Mouse (Mus musculus): ENCODE results near the gene Ptpro. TPM values are rescaled to one million over a fixed set of nuclear protein-coding genes. Genes with fewer than 3 reads are reported as not detected.

Gene Ptpro
- total RNA-seq (2014; fragmentation: Nextera tagmentation), result not detected in 2 replicates
- total RNA-seq (2017), result 0.05 TPM in 1 of 2 replicates, not detected in the other
- polyA plus RNA-seq (2012), result not detected in 2 replicates

DNA sequence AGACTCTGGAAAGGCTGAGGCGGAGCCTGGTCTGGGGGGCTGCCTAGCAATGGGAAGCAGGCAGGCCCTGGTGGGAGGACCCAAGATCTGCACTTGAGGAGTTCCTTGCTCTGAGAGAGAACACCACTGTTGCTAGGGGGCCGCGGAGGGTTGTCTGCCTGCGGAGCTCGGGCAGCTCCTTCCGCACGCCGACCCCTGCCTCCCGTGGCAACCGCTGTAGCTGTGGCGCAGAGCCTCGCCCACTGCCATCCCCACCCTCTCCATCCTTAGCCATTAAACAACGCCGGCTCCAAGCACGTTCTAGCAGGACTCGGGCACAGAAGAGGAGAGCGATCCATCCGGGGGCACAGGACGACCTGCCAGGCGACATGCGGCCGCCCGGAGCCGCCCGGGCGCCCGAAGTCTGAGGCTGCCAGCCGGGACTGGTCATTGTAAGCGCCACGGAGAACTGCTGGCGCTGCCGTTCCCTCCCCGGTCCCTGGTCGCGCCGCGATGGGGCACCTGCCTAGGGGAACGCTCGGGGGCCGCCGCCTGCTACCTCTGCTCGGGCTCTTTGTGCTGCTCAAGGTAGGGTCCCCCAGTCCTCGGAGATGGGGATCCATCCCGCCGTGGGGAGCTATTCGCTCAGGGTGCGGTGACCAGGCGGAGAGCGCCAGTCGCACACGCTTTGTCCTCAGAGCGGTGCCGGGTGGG, at the start of gene Ptpro:
Ptpro (plus strand) TSS at position 126 of the 693 bp plus-strand sequence.
- Histone ChIP-seq H3K36me3 (replicated peaks) (no peaks in the 10 kb centered on the region), H3K4me1 (ENCODE audit: insufficient read depth, low read depth, low read length) (no peaks in the 10 kb centered on the region), H3K27me3 (ENCODE audit: insufficient read depth, low read length) (no peaks in the 10 kb centered on the region), H3K9me3 (replicated peaks) (peaks cover 31% of the 10 kb centered on the region), H3K4me3 (ENCODE audit: low read depth, low read length) (no peak within 1 kb of the TSS; the same call in 1 of the 2 replicates)
- no peak for TF ChIP-seq CTCF (IDR thresholded peaks at IDR 0.05; ENCODE audit: low read depth, low read length)
- TF ChIP-seq TAL1 (conservative IDR thresholded peaks at IDR 0.05; ENCODE audit: low read depth, low read length), result no peak
- no peak for TF ChIP-seq GATA1 (IDR thresholded peaks at IDR 0.05; ENCODE audit: borderline replicate concordance, low read length)
- TF ChIP-seq POLR2AphosphoS5 (IDR thresholded peaks at IDR 0.05; ENCODE audit: insufficient replicate concordance, low read depth, low read length), result no peak
- TF ChIP-seq GATA2 (IDR thresholded peaks at IDR 0.05; ENCODE audit: borderline replicate concordance, low read depth, low read length), result no peak
- ATAC-seq (ENCODE audit: extremely low read depth, insufficient number of reproducible peaks, low FRiP score, poor library complexity, severe bottlenecking) (no peak), DNase-seq (ENCODE audit: low spot score) (no peak)

DNA sequence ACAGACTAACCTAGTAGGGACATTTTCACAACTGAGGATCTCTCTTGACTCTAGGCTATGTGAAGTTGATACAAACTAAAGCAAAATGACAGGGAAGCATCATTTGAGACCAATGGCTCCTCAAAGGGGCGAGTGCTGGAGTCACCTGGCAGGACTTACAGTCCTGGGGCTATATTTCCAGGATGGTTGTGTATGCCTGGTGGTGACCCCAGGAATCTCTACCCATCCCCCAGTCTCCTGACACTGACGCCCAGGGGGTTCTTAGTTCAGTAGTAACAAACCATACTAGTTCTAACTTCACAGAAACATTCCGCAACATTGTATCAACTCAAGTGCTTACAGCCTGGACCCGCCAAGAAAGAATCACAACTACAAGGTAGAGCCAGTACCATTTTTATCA, 49.5 kb upstream of the Ptpro start:
- ATAC-seq (ENCODE audit: extremely low read depth, insufficient number of reproducible peaks, low FRiP score, poor library complexity, severe bottlenecking), result no peak
- peaks cover 45% of the 10 kb centered on the region for H3K9me3 ChIP-seq (replicated peaks)

DNA sequence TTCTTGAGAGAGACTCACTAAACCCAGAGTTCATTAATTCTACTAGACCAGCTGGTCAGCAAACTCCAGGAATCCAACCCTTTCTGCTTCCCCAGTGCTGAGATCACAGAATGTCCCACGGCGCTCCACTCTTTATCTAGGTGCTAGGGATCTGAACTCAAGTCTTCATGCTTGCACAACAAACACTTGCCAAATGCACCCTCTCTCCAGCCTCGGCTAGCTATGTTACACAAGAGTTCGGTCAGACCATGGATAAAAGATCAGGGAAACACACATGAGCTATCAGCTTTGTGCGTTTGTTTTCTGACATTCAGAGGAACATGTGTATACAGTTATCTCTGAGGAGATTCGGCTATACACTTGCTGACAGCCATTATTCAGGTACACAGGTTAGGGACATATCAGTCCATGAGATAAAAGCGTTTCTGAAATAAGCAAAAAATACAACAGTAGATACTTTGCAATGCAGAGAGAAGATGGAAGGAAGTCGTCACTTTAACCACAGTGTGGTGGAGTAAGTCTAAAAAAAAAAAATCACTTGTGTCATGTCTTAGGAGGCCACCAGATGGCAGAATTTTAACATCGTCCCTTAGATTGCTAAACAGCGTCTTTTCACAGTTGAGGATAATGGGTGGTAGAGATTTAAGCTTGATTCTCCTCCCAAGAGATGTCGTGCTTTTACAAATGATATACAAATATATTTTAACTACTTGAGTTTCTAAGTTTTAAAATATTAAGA, 46.3 kb upstream of the Ptpro start:
- Histone ChIP-seq H3K9me3 (replicated peaks) (peaks cover 65% of the 10 kb centered on the region), H3K4me1 (ENCODE audit: insufficient read depth, low read depth, low read length) (no peaks in the 10 kb centered on the region), H3K27me3 (ENCODE audit: insufficient read depth, low read length) (no peaks in the 10 kb centered on the region), H3K4me3 (ENCODE audit: low read depth, low read length) (no peak overlapping the region), H3K36me3 (replicated peaks) (no peaks in the 10 kb centered on the region)
- TF ChIP-seq POLR2AphosphoS5 (IDR thresholded peaks at IDR 0.05; ENCODE audit: insufficient replicate concordance, low read depth, low read length) (no peak), GATA1 (IDR thresholded peaks at IDR 0.05; ENCODE audit: borderline replicate concordance, low read length) (no peak), TAL1 (conservative IDR thresholded peaks at IDR 0.05; ENCODE audit: low read depth, low read length) (no peak), GATA2 (IDR thresholded peaks at IDR 0.05; ENCODE audit: borderline replicate concordance, low read depth, low read length) (no peak), CTCF (IDR thresholded peaks at IDR 0.05; ENCODE audit: low read depth, low read length) (no peak)
- DNase-seq (ENCODE audit: low spot score), result no peak
- ATAC-seq (ENCODE audit: extremely low read depth, insufficient number of reproducible peaks, low FRiP score, poor library complexity, severe bottlenecking), result no peak

More for the DNA sequence above, 49.5 kb upstream of the Ptpro start:
- H3K27me3 ChIP-seq (ENCODE audit: insufficient read depth, low read length), result no peaks in the 10 kb centered on the region
- no peak for DNase-seq (ENCODE audit: low spot score)
- H3K4me3 ChIP-seq (ENCODE audit: low read depth, low read length), result no peak overlapping the region
- no peaks in the 10 kb centered on the region for H3K4me1 ChIP-seq (ENCODE audit: insufficient read depth, low read depth, low read length)
- H3K36me3 ChIP-seq (replicated peaks), result no peaks in the 10 kb centered on the region
- no peak for TF ChIP-seq CTCF (IDR thresholded peaks at IDR 0.05; ENCODE audit: low read depth, low read length)
- no peak for TF ChIP-seq GATA2 (IDR thresholded peaks at IDR 0.05; ENCODE audit: borderline replicate concordance, low read depth, low read length)
- TF ChIP-seq GATA1 (IDR thresholded peaks at IDR 0.05; ENCODE audit: borderline replicate concordance, low read length), result no peak
- no peak for TF ChIP-seq TAL1 (conservative IDR thresholded peaks at IDR 0.05; ENCODE audit: low read depth, low read length)
- no peak for TF ChIP-seq POLR2AphosphoS5 (IDR thresholded peaks at IDR 0.05; ENCODE audit: insufficient replicate concordance, low read depth, low read length)

DNA sequence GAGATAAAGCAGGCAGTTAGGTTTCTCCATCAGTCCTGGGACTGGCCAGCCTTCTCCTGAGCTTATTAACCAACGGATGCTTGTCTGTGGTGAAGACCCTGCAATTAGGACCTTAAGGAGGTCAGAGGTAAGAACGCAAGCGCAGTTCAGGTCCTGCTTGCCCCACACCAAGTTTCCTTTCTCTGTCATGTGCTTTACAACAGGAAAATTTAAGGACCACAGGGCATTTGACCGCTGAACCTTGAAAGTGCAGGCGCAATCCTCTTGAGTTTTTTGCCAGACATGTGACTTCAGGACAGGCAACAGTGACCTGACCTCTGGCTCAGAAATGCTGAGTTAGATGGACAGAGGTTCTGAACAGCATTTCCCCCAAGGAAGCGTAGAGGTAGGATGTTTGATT, 45.0 kb upstream of the Ptpro start:
- Histone ChIP-seq H3K4me3 (ENCODE audit: low read depth, low read length) (no peak overlapping the region), H3K9me3 (replicated peaks) (peaks cover 62% of the 10 kb centered on the region), H3K27me3 (ENCODE audit: insufficient read depth, low read length) (no peaks in the 10 kb centered on the region), H3K4me1 (ENCODE audit: insufficient read depth, low read depth, low read length) (no peaks in the 10 kb centered on the region), H3K36me3 (replicated peaks) (no peaks in the 10 kb centered on the region)
- TF ChIP-seq CTCF (IDR thresholded peaks at IDR 0.05; ENCODE audit: low read depth, low read length) (no peak), POLR2AphosphoS5 (IDR thresholded peaks at IDR 0.05; ENCODE audit: insufficient replicate concordance, low read depth, low read length) (no peak), TAL1 (conservative IDR thresholded peaks at IDR 0.05; ENCODE audit: low read depth, low read length) (no peak), GATA2 (IDR thresholded peaks at IDR 0.05; ENCODE audit: borderline replicate concordance, low read depth, low read length) (no peak), GATA1 (IDR thresholded peaks at IDR 0.05; ENCODE audit: borderline replicate concordance, low read length) (no peak)
- DNase-seq (ENCODE audit: low spot score) (no peak), ATAC-seq (ENCODE audit: extremely low read depth, insufficient number of reproducible peaks, low FRiP score, poor library complexity, severe bottlenecking) (no peak)

DNA sequence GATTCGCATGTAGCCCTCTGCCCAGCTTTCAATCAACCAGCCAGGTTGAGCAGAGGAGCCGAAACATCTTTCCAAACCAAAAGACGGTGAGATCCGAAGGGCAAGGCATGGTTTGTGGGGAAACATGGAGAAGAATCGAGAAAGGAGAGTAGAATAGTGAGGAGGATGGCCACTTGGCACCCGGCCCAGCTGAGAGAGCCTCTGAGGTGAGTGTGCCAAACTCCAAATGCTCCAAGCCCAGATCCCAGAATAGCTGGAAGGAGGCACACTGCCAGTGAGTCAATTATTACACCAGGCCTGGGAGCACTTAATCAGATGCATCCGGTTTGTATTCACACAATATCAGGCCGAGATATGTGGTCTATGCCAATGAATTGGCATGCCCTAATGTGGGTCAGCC, 42.1 kb upstream of the Ptpro start:
- Histone ChIP-seq H3K27me3 (ENCODE audit: insufficient read depth, low read length) (no peaks in the 10 kb centered on the region), H3K9me3 (replicated peaks) (peaks cover 63% of the 10 kb centered on the region), H3K36me3 (replicated peaks) (no peaks in the 10 kb centered on the region), H3K4me3 (ENCODE audit: low read depth, low read length) (no peak overlapping the region), H3K4me1 (ENCODE audit: insufficient read depth, low read depth, low read length) (no peaks in the 10 kb centered on the region)
- no peak for ATAC-seq (ENCODE audit: extremely low read depth, insufficient number of reproducible peaks, low FRiP score, poor library complexity, severe bottlenecking)
- no peak for DNase-seq (ENCODE audit: low spot score)
- no peak for TF ChIP-seq POLR2AphosphoS5 (IDR thresholded peaks at IDR 0.05; ENCODE audit: insufficient replicate concordance, low read depth, low read length)
- TF ChIP-seq GATA1 (IDR thresholded peaks at IDR 0.05; ENCODE audit: borderline replicate concordance, low read length), result no peak
- no peak for TF ChIP-seq GATA2 (IDR thresholded peaks at IDR 0.05; ENCODE audit: borderline replicate concordance, low read depth, low read length)
- no peak for TF ChIP-seq CTCF (IDR thresholded peaks at IDR 0.05; ENCODE audit: low read depth, low read length)
- TF ChIP-seq TAL1 (conservative IDR thresholded peaks at IDR 0.05; ENCODE audit: low read depth, low read length), result no peak

GRCm38 (mm10) chr6:137210991-137211390, 41.1 kb upstream of the Ptpro start:
- TF ChIP-seq TAL1 (conservative IDR thresholded peaks at IDR 0.05; ENCODE audit: low read depth, low read length) (no peak), GATA2 (IDR thresholded peaks at IDR 0.05; ENCODE audit: borderline replicate concordance, low read depth, low read length) (no peak), GATA1 (IDR thresholded peaks at IDR 0.05; ENCODE audit: borderline replicate concordance, low read length) (no peak), POLR2AphosphoS5 (IDR thresholded peaks at IDR 0.05; ENCODE audit: insufficient replicate concordance, low read depth, low read length) (no peak), CTCF (IDR thresholded peaks at IDR 0.05; ENCODE audit: low read depth, low read length) (no peak)
- no peak overlapping the region for H3K4me3 ChIP-seq (ENCODE audit: low read depth, low read length)

More at GRCm38 (mm10) chr6:137210991-137211390, 41.1 kb upstream of the Ptpro start:
- Histone ChIP-seq H3K4me1 (ENCODE audit: insufficient read depth, low read depth, low read length) (no peaks in the 10 kb centered on the region), H3K9me3 (replicated peaks) (peaks cover 58% of the 10 kb centered on the region), H3K27me3 (ENCODE audit: insufficient read depth, low read length) (no peaks in the 10 kb centered on the region), H3K36me3 (replicated peaks) (no peaks in the 10 kb centered on the region)
- no peak for ATAC-seq (ENCODE audit: extremely low read depth, insufficient number of reproducible peaks, low FRiP score, poor library complexity, severe bottlenecking)
- no peak for DNase-seq (ENCODE audit: low spot score)
